Mouse (Mus musculus): Measurements from ENCODE around the gene Fbxl2.

Fbxl2 gene

DNA sequence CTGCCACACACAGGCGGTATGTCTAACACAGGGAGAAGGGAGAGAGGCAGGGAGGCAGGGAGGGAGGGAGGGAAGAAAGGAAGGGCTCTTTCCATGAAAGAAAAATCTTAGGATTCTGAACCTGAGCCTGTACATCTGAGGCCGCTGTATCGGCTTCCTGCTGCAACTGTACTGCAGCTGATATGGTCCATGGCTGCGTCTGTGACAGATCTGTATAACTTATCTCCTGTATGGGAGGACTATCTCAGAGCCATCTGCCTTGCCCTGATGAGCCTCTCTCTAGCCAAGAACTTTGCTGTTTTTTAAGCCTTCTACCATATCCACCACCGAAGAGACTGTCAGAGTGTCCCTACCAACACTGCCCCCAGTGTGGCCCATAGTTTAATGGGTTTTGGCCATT, 130.2 kb downstream of the Fbxl2 start:
- no peak for DNase-seq (ENCODE audit: low spot score)

Data from ovary, postnatal 14 days (tissue).